Comparison of ENCODE assay signal across 7 mouse cellular contexts in genomic region chr14:60682361-60683023, GRCm38 (mm10). TPM values are rescaled to one million over a fixed set of nuclear protein-coding genes. Genes with fewer than 3 reads are reported as not detected.
DNase-seq lines count a peak whose midpoint lies in the region; ATAC-seq and TF ChIP-seq lines count a peak whose summit lies in the region.

No protein-coding gene starts in this region.

- no peak for TF ChIP-seq CTCF in layer of hippocampus, adult 2 months (conservative IDR thresholded peaks at IDR 0.05)

- peak; percentile 67 to 74 for DNase-seq in spleen, postnatal 36 days (ENCODE audit: low spot score in 2 of 2)
- DNase-seq in spleen, postnatal 14 days (ENCODE audit: low spot score in 2 of 2) = no peak
- peak; percentile 83 for DNase-seq in cerebellum, adult 9-11 months
- peak; percentile 32 for DNase-seq in retina, adult 2 months (ENCODE audit: low read depth, low spot score)
- DNase-seq in layer of hippocampus, adult 2 months (ENCODE audit: low spot score in 2 of 2) = no peak

- no peaks in the 10 kb centered on the region for H3K36me3 ChIP-seq in heart, embryonic 16.5 days (ENCODE audit: control insufficient read depth, insufficient read depth)
- H3K36me3 ChIP-seq in liver, embryonic 16.5 days (ENCODE audit: control insufficient read depth, insufficient read depth) = no peaks in the 10 kb centered on the region

- peaks cover 10% of the 10 kb centered on the region for H3K4me1 ChIP-seq in heart, embryonic 16.5 days (ENCODE audit: control insufficient read depth, insufficient read depth, low read length)
- H3K4me1 ChIP-seq in liver, embryonic 16.5 days (ENCODE audit: control insufficient read depth, low read depth, low read length) = peaks cover 9% of the 10 kb centered on the region; the same call in 1 of the 2 replicates

- no peak overlapping the region for H3K9ac ChIP-seq in heart, embryonic 16.5 days (ENCODE audit: low read length)
- H3K9ac ChIP-seq in liver, embryonic 16.5 days (ENCODE audit: low read depth, low read length) = no peak overlapping the region

- ATAC-seq in heart, embryonic 16.5 days (replicated peaks; ENCODE audit: extremely low read depth, insufficient read depth, low FRiP score) = peak; percentile 73
- peak; percentile 45; the same call in 1 of the 2 replicates for ATAC-seq in liver, embryonic 16.5 days (ENCODE audit: low read depth)

- H3K27ac ChIP-seq in heart, embryonic 16.5 days (ENCODE audit: low read length) = peak overlapping the region; percentile 21; the same call in 1 of the 2 replicates
- no peak overlapping the region for H3K27ac ChIP-seq in liver, embryonic 16.5 days (ENCODE audit: low read length)
- no peak overlapping the region for H3K27ac ChIP-seq in layer of hippocampus, adult 2 months

- no peaks in the 10 kb centered on the region for H3K27me3 ChIP-seq in heart, embryonic 16.5 days (ENCODE audit: control insufficient read depth, insufficient read depth, low read length)
- no peaks in the 10 kb centered on the region for H3K27me3 ChIP-seq in liver, embryonic 16.5 days (ENCODE audit: control insufficient read depth, insufficient read depth, low read depth, low read length)

- no peaks in the 10 kb centered on the region for H3K9me3 ChIP-seq in heart, embryonic 16.5 days (replicated peaks; ENCODE audit: control insufficient read depth, low read length)
- H3K9me3 ChIP-seq in liver, embryonic 16.5 days (replicated peaks; ENCODE audit: control insufficient read depth, low read length) = no peaks in the 10 kb centered on the region

- H3K4me2 ChIP-seq in heart, embryonic 16.5 days (ENCODE audit: low read depth, low read length) = no peak overlapping the region
- no peak overlapping the region for H3K4me2 ChIP-seq in liver, embryonic 16.5 days (ENCODE audit: low read depth, low read length)

- WGBS in heart, embryonic 16.5 days = 39% methylated on average over 12 of the region's 12 CpGs
- WGBS in liver, embryonic 16.5 days (ENCODE audit: insufficient replicate concordance) = 52% methylated on average over 12 of the region's 12 CpGs

- no peak overlapping the region for H3K4me3 ChIP-seq in heart, embryonic 16.5 days (ENCODE audit: low read length)
- no peak overlapping the region for H3K4me3 ChIP-seq in liver, embryonic 16.5 days (ENCODE audit: low read depth, low read length)
- no peak overlapping the region for H3K4me3 ChIP-seq in layer of hippocampus, adult 2 months

RNA-seq across cellular contexts. Expression of gene Spata13, which starts 48.7 kb away (rescaled TPM):
- 18.9 and 21.4 TPM in 2 replicates for polyA plus RNA-seq in heart, embryonic 16.5 days (2015; fragmentation: Nextera tagmentation; extraction: Ambion mirVana)
- 20.5 and 21.5 TPM in 2 replicates for polyA plus RNA-seq in liver, embryonic 16.5 days (2015; fragmentation: Nextera tagmentation; extraction: Ambion mirVana)
- 10 to 100 TPM; 23.2 to 31.1 TPM for total RNA-seq in layer of hippocampus, adult 2 months (2021)

Comparison
In these comparisons a context has a peak if more than half of its experiments do, and no peak if none do; other contexts are left out.
1. DNase-seq: peak in spleen, postnatal 36 days (2 of 2), cerebellum, adult 9-11 months (single experiment) and retina, adult 2 months (single experiment); none in spleen, postnatal 14 days (0 of 2) and layer of hippocampus, adult 2 months (0 of 2).